Mouse (Mus musculus): Measurements from ENCODE around the gene Timm13.

Gene Timm13

DNA sequence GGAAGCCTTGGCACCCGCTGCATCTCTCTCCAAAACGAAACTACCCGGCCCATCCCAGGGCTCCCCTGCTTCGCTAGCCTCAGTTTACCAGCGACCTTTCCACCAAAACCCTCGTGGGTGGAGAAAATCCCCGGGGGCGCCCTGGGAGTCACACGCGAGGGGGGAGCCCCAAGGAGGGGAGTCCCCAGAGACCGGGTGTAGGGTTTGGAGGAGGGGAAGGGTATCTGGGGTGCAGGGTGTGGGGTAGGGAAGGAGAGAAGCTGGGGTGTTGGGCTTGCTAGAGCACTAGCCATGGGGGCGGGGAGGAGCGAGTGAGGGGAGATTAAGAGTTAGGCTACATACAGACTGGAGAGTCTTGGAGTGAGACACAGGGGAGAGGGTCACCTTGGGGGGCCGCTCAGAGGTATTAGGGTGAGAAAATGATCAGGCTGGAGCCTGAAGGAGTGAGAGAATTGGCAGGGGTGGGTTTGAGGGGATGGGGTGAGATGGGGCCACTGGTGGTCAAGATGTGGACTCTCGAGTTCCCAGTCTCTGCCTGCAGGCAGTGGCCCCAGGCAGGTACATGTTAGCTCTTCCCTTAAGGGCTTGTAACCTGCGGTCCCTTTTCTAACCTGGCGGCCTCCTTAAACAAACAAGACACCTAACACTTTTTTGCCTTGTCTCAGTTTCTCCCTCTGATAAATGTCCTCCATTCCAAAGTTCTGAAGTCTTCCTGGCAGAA, 32.1 kb upstream of the Timm13 start:
- DNase-seq (ENCODE audit: low read depth in 1 of 2, low spot score in 2 of 2) = no peak

- DNase-seq (ENCODE audit: low read depth in 1 of 2, low spot score in 2 of 2) = no peak
Measured at GRCm38 (mm10) chr10:80932206-80932605, 31.4 kb upstream of the Timm13 start.

DNA sequence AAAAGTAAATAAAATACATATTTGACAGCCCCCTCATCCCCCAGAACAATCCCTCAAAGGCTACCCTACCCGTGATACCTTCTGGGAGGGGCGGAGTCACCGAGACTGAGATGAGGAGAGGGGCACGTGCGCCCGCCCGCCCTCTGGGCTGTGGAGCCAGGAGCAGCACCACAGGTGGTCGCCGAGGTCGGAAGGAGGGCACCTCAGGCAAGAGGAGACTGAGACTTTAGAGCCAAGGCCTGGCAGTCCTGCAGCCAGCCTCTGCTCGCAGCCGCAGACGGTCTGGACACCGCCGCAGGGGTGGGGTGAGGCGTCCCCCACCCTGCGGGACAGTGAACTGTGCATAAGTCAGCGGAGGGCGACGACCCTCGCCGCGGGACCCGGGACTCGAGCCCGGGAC, 30.9 kb upstream of the Timm13 start:
- DNase-seq (ENCODE audit: low read depth in 1 of 2, low spot score in 2 of 2) = no peak

DNA sequence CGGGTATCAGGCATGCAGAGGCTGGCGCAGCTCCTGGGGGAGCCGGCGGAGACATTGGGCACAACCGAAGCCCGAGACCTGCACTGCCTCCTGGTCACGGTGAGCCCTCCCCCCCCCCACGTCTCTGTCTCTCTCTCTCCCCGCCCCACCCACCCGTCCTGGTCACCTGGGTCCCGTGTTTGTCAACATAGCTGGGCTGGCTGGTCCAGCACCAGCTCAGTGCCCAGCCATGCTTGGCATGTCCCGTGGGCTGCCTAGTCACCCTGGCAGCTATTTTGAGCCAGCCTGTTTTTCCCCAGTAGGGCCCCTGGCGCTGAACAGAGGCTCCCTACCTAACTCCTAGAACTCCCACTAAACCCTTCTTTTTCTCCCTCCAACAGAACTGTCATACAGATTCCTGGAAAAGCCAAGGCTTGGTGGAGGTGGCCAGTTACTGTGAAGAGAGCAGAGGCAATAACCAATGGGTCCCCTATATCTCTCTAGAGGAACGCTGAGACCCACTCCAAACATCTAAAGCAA, 30.4 kb upstream of the Timm13 start:
- DNase-seq (ENCODE audit: low read depth in 1 of 2, low spot score in 2 of 2) = no peak

GRCm38 (mm10) chr10:80930361-80931152, 29.8 kb upstream of the Timm13 start:
- no peak for DNase-seq (ENCODE audit: low read depth in 1 of 2, low spot score in 2 of 2)

DNA sequence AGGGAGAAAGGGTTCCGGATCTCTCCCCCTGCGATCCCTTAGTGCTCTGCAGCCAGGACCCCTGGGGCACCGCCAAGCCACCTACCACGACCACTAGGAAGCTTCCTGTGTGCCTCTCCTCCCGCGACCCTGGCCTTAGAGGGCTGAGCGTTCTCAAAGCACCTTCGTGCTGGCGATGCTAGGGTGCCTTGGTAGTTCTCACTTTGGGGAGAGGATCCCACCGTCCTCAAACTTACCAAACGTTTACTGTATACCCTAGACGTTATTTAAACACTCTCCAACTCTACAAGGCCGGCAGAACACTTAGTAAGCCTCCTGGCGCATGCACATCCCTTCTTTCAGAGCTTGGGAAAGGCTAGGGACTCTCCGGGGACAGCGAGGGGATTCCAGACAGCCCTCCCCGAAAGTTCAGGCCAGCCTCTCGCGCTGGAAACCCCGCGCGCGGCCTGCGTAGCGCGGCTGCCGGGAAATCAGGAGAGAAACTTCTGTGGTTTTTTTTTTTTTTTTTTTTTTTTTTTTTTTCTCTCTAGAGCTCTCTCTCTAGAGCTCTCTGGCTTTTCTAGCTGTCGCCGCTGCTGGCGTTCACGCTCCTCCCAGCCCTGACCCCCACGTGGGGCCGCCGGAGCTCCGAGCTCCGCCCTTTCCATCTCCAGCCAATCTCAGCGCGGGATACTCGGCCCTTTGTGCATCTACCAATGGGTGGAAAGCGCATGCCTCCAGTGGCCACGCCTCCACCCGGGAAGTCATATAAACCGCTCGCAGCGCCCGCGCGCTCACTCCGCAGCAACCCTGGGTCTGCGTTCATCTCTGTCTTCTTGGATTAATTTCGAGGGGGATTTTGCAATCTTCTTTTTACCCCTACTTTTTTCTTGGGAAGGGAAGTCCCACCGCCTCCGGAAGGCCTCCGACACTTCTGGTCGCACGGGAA, 28.8 kb upstream of the Timm13 start, which contains the start of gene Gadd45b:
Gene Gadd45b, plus strand, starts transcription at position 775 of the 928 bp plus-strand sequence.
- DNase-seq (ENCODE audit: low read depth in 1 of 2, low spot score in 2 of 2) = peak; percentile 98

DNA sequence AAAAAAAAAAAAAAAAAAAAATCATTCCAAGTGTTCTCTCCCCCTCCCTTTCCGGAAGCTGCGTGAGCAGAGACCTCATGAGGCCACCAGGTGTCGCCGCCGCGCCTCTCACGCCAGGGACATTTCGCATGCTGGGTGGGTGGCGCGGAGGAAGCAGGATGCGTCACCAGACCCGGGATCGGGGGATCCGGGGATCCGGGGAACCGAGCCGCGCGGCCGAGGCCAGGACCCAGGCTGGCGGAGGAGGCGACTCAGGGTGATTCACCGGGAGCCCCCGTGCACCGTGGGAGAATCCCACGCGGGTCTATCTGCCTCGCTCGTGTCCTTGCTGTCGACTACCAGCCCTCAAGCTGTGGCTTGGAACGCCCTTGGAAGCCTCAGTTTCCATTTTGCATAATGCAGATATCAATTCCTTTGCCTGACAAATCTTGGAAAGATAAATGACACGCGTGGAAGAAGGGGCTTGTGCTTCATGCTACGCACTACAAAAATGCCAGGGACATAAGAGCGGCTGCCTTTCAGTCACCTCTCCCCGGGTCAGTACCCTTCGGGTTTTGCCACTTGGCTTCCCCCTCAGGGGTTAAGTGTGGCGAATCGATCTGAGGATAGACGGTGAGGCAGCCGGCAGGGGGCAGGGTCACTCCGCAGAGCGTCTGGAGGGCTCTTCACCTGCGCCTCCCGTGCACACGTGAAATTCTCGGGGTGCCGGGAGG, 28.0 kb upstream of the Timm13 start:
- DNase-seq (ENCODE audit: low read depth in 1 of 2, low spot score in 2 of 2) = peak; percentile 70 to 86

GRCm38 (mm10) chr10:80925472-80925871, 24.7 kb upstream of the Timm13 start:
- DNase-seq (ENCODE audit: low read depth in 1 of 2, low spot score in 2 of 2) = no peak

GRCm38 (mm10) chr10:80921923-80922322, 21.2 kb upstream of the Timm13 start:
- no peak for DNase-seq (ENCODE audit: low read depth in 1 of 2, low spot score in 2 of 2)

DNA sequence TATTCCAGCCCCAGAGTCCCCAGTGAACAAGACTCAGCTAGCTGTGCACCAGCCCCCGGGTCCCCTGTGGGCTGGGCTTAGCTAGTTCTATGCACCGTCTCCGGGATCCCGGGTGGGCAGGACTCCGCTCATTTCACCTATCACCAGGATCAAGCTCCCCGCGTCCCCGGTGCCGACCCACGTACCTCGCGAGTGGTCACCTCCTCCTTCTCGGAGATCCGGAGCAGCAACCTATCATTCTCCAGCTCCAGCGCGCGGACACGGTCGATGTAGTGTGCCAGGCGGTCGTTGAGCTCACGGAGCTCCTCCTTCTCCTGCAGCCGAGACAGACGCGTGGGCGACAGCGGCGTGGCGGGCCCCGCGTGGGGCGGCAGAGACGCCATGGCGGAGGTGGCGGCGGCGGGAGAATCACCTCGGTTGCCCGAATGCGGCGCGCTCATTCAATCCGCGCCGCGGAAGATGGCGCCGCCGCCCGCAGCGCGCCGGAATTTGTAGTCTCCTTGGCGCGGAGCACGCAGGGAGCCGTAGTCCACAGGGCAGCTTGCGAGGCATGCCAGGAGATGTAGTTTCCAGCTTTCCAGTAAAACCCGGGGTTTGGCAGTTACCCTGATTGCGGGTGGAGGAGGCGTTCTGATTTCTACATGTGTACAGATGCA, 17.1 kb upstream of the Timm13 start, which contains the start of gene Lmnb2:
Gene Lmnb2, minus strand, starts transcription at position 467 of the 656 bp plus-strand sequence.
- no peak for DNase-seq (ENCODE audit: low read depth in 1 of 2, low spot score in 2 of 2)

DNA sequence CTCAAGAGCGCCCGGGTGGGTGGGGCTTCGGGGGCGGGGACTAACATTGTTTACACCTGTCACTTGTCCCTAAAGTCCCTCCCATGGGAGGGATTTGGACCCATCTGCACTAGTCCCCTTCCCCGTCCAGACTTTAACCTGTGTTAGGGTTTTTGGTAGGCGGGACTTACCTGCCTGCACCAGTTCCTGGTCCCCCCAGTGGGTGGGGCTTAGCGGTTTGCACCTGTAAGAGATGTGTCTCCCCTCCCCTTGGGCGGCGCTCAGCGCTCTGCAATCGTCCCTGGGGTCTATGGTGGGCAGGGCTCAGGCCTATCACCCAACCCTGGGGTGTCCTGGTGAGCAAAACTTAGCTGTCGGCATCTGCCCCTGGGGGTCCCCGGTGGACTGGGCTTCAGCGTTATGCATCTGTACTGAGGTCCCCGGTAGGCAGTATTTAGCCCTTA, 16.6 kb upstream of the Timm13 start:
- no peak for DNase-seq (ENCODE audit: low read depth in 1 of 2, low spot score in 2 of 2)

GRCm38 (mm10) chr10:80915736-80916135, 15.0 kb upstream of the Timm13 start:
- DNase-seq (ENCODE audit: low read depth in 1 of 2, low spot score in 2 of 2) = no peak

DNA sequence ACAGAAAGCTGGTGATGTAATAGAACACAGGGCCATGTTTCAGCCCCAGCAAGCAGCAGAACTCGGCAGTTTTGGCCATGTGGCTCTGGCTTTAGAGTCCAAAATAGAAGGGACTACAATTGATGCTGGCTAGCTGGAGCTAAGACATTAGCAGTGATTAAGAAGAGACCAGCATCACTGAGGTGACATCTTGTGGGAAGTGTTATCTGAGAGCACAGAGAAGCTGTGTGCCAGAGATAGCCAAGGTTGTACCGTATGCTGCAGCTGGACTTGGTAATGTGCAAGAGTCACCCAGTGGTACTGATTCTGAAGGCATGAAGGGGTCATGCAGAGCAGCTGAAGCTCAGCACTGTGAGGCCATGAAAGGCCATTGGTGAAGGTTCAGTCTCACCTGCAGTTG, 14.5 kb upstream of the Timm13 start:
- no peak for DNase-seq (ENCODE audit: low read depth in 1 of 2, low spot score in 2 of 2)

GRCm38 (mm10) chr10:80914253-80914656, 13.5 kb upstream of the Timm13 start:
- DNase-seq (ENCODE audit: low read depth in 1 of 2, low spot score in 2 of 2) = no peak

GRCm38 (mm10) chr10:80913364-80914011, 12.7 kb upstream of the Timm13 start:
- no peak for DNase-seq (ENCODE audit: low read depth in 1 of 2, low spot score in 2 of 2)

GRCm38 (mm10) chr10:80911891-80912290, 11.1 kb upstream of the Timm13 start:
- DNase-seq (ENCODE audit: low read depth in 1 of 2, low spot score in 2 of 2) = no peak

GRCm38 (mm10) chr10:80911354-80911753, 10.6 kb upstream of the Timm13 start:
- no peak for DNase-seq (ENCODE audit: low read depth in 1 of 2, low spot score in 2 of 2)

GRCm38 (mm10) chr10:80909375-80910162, 8.8 kb upstream of the Timm13 start:
- no peak for DNase-seq (ENCODE audit: low read depth in 1 of 2, low spot score in 2 of 2)
